Mouse (Mus musculus): ENCODE results near the gene Kcnk2. TPM values are rescaled to one million over a fixed set of nuclear protein-coding genes. Genes with fewer than 3 reads are reported as not detected.

The Kcnk2 gene
- not detected for polyA plus RNA-seq (2017; shearing (Covaris generic))

GRCm38 (mm10) chr1:189402223-189402943 lies at the start of gene Kcnk2:
Gene Kcnk2, minus strand, starts transcription at chr1:189402273.

